Mouse (Mus musculus) cerebellum, adult 2 months (tissue): ENCODE measurements around the gene Tpk1. TPM values are rescaled to one million over a fixed set of nuclear protein-coding genes. Genes with fewer than 3 reads are reported as not detected.

ENCODE experiments used
- DNase-seq, 2 experiments: peaks; one replicate each; pipeline ENCODE4 v3.0.0; 2021
- H3K27ac ChIP-seq: fragments of 200-500 bp; 2 replicates; pipeline ENCODE4 v1.5.1; 2012; ENCODE audit warnings: low read length, control low read depth, inconsistent platforms; ENCODE audit not compliant: insufficient read depth
- H3K27me3 ChIP-seq: fragments of 200-500 bp; 2 replicates; pipeline ENCODE4 v1.6.1; 2012; ENCODE audit warnings: inconsistent platforms, mild to moderate bottlenecking, low read length, moderate library complexity; ENCODE audit not compliant: control insufficient read depth, insufficient read depth
- H3K4me1 ChIP-seq: fragments of 200-500 bp; 2 replicates; pipeline ENCODE4 v1.6.1; 2011; ENCODE audit warnings: low read length; ENCODE audit not compliant: control insufficient read depth, insufficient read depth
- H3K4me3 ChIP-seq: fragments of 200-500 bp; replicated peaks from 2 replicates; pipeline ENCODE3; 2011; ENCODE audit warnings: mild to moderate bottlenecking, low read depth, low read length, control low read depth; ENCODE audit not compliant: insufficient read depth
- CTCF ChIP-seq: fragments of 200-500 bp; IDR thresholded peaks from 2 replicates; pipeline ENCODE4 v1.5.1; 2011; ENCODE audit warnings: low read depth, mild to moderate bottlenecking, control low read depth, low read length, moderate library complexity, borderline replicate concordance; ENCODE audit not compliant: insufficient read depth
- POLR2A ChIP-seq: fragments of 200-500 bp; IDR thresholded peaks from 2 replicates; pipeline ENCODE4 v1.6.1; 2011; ENCODE audit warnings: low read length, control low read depth, borderline replicate concordance; ENCODE audit not compliant: insufficient read depth
- WGBS: fragments of 180-500 bp; shearing (Covaris S2); methylation state at CpG from one replicate; pipeline ENCODE4 v1.1.7; 2018; 5-methylcytosine and 5-hydroxymethylcytosine counted together
- polyA plus RNA-seq: library from polyadenylated mRNA; depleted of rRNA; stranded (reverse); fragments of >200 nt; gene quantifications from 2 replicates; pipeline ENCODE4 v1.2.3, GENCODE M21; 2012

Tpk1 gene
- polyA plus RNA-seq, 1 experiment: 5.0 TPM

- 89% methylated on average over 5 of the region's 5 CpGs for WGBS
- DNase-seq: no peak
- Histone ChIP-seq H3K27ac (no peak overlapping the region), H3K4me3 (no peak overlapping the region), H3K4me1 (no peaks in the 10 kb centered on the region), H3K27me3 (no peaks in the 10 kb centered on the region)
- TF ChIP-seq CTCF: no peak
- TF ChIP-seq POLR2A: no peak
These were observed 161.4 kb downstream of the Tpk1 start for GRCm38 (mm10) chr6:43504609-43505230.

DNA sequence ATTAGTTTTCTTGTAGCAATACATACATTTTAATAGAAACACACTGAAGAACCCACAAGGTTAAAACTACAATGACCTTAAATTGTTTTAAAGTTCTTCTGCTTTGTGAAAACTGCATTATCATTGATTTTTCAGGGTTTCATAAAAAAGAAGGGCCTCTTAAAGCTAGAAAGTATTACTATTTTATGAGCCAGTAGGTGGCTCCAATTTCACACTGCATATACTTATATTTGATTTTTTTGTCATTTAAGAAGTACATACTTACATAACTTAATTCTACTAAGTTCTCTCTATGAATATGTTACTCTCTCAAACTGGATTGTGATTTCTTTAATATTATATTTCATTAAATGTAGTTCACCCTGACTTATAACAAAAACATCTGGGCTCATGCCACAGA lies 173.7 kb downstream of the Tpk1 start:
- Histone ChIP-seq H3K4me3 (no peak overlapping the region), H3K27me3 (no peaks in the 10 kb centered on the region), H3K4me1 (no peaks in the 10 kb centered on the region), H3K27ac (no peak overlapping the region)
- no peak for TF ChIP-seq CTCF
- TF ChIP-seq POLR2A: no peak
- DNase-seq: no peak

DNA sequence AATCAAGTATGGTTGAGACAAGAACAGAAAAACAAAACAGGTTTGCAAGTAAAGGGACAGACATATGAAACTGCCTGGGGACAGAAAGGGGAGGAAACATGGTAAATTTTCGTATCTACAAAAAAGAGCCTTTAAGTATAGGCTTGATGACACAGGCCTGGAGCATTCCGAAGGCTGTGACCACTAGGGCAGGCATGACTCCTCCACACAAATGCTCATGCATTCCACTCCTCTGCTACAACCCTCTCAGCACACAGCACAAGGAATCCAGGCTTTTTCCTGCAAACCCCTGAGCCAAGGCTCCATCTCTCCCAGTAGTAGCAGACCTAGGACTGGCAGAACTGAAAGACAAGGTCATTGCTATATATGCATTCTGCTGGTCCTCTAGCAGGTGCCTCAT lies 179.4 kb downstream of the Tpk1 start:
- Histone ChIP-seq H3K4me1 (no peaks in the 10 kb centered on the region), H3K4me3 (no peak overlapping the region), H3K27ac (no peak overlapping the region), H3K27me3 (no peaks in the 10 kb centered on the region)
- TF ChIP-seq POLR2A: no peak
- DNase-seq: no peak
- WGBS: 92% methylated on average over 2 of the region's 2 CpGs

DNA sequence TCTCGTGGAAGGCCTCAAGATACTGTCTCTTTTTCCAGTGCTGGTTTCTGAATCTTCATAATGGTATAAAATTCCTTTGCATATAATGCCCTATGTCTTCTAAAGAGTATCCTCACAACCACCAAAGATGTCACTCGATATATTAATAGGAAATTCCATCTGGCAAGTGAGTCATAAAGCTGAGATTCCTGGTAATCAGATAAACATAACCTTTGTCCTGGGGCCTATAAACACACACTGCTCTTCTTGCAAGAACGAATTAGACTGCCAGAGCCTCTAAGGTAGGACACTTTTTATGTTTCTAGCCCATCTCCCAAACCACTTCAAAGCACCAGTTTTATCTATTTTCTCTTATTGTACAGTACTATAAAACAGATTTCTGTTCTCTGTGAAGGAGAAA lies 185.4 kb downstream of the Tpk1 start:
- TF ChIP-seq CTCF (no peak), POLR2A (no peak)
- WGBS: 51% methylated on average over 3 of the region's 3 CpGs
- no peaks in the 10 kb centered on the region for H3K27me3 ChIP-seq
- no peak overlapping the region for H3K27ac ChIP-seq
- peak in 1 of 2 experiments; percentile 34 for DNase-seq
- H3K4me3 ChIP-seq: no peak overlapping the region
- H3K4me1 ChIP-seq: no peaks in the 10 kb centered on the region; the same call in 1 of the 2 replicates

- Histone ChIP-seq H3K4me3 (no peak overlapping the region), H3K27ac (no peak overlapping the region), H3K4me1 (no peaks in the 10 kb centered on the region; the same call in 1 of the 2 replicates), H3K27me3 (no peaks in the 10 kb centered on the region)
- TF ChIP-seq CTCF: no peak
- TF ChIP-seq POLR2A: no peak
- 23% methylated on average over 7 of the region's 7 CpGs for WGBS
- peak; percentile 16 to 51 for DNase-seq
These were observed 187.3 kb downstream of the Tpk1 start for GRCm38 (mm10) chr6:43478810-43479209.

DNA sequence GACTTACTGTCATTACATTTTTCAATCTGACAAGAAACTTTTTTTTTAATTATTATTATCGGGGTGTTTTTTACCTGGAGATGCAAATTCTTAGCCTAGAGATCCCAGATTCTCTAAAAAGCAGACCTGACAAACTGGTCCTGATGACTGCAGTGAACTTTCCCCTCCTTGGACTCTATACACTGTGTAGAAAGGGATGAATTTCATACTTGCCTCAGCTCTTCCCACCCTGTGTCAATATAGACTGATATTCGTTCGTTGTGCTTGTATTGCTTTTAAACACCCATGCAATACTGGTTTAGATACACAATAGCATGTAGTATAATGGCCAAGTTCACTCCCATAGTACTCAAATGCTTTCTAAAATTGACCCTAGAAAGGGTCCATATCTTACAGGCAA lies 189.7 kb downstream of the Tpk1 start:
- no peak overlapping the region for H3K27ac ChIP-seq
- no peak overlapping the region for H3K4me3 ChIP-seq
- 94% methylated on average over 3 of the region's 3 CpGs for WGBS
- no peak for TF ChIP-seq CTCF
- no peak for TF ChIP-seq POLR2A
- no peaks in the 10 kb centered on the region for H3K27me3 ChIP-seq
- H3K4me1 ChIP-seq: no peaks in the 10 kb centered on the region; the same call in 1 of the 2 replicates
- DNase-seq: no peak

- Histone ChIP-seq H3K27me3 (no peaks in the 10 kb centered on the region), H3K27ac (no peak overlapping the region), H3K4me1 (no peaks in the 10 kb centered on the region; the same call in 1 of the 2 replicates), H3K4me3 (no peak overlapping the region)
- no peak for DNase-seq
- no peak for TF ChIP-seq POLR2A
- no peak for TF ChIP-seq CTCF
These were observed 190.2 kb downstream of the Tpk1 start for GRCm38 (mm10) chr6:43475921-43476320.

GRCm38 (mm10) chr6:43471556-43471955 lies 194.5 kb downstream of the Tpk1 start:
- Histone ChIP-seq H3K27me3 (no peaks in the 10 kb centered on the region), H3K4me3 (no peak overlapping the region), H3K27ac (no peak overlapping the region), H3K4me1 (no peaks in the 10 kb centered on the region)
- TF ChIP-seq POLR2A: no peak
- no peak for TF ChIP-seq CTCF
- WGBS: 80% methylated on average over 1 of the region's 1 CpGs
- DNase-seq: no peak
